Mouse (Mus musculus): Measurements from ENCODE around the gene Ildr2.

DNA sequence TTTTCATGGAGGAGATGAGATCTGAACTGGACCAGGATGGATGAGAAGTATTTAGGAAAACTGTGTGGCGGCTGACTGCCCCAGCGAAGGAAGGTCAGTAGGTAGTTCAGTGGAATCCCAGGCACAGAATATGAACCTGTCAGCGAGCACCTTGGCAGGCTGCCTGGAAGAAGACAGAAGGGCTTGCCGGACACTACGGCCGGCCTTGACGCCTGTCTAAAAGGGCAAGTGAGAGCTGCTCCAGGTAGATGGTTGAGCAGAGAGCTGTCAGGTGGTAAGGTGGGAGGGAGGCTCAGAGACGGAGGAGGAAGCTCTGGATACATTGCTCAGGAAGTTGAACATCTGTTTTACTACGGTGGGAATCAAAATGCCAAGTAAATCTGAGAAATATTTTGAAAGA lies 42.4 kb downstream of the Ildr2 start:
- TF ChIP-seq POLR2A (IDR thresholded peaks at IDR 0.05; ENCODE audit: borderline replicate concordance, low read depth, low read length) (no peak), CTCF (IDR thresholded peaks at IDR 0.05; ENCODE audit: low read depth, low read length) (no peak)

All from bone marrow macrophage, adult 2 months (primary cell).